ENCODE assay signal across 7 mouse cellular contexts in the genomic region with DNA sequence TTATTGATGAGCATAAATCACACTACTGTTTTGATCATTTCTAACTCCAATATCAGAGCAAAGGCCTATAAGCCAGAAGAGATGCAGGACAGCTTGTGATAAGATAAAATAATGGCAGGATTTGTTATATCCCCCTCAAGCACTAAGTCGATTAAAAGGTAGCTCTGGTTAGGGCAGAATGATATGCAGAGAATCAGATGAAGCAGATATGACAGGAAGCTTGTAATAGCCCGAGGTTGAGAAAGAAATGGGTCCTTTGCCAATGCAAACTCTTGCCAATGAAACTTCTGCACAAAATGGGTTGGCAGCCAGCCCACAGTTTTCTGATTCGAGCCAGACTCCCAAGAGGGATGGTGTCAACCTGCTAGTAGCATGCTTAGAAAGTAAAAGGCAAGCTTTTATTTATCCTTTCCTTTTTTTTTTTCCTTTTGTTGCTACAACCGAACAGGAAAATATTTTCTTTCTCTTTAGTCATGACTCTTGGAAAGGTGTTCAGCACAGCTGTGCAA.
DNase-seq lines count a peak whose midpoint lies in the region; ATAC-seq and TF ChIP-seq lines count a peak whose summit lies in the region.

No protein-coding gene starts in this region.

- H3K4me3 ChIP-seq in midbrain, embryonic 14.5 days (replicated peaks; ENCODE audit: low read depth, low read length), result no peak overlapping the region
- H3K4me3 ChIP-seq in midbrain, embryonic 10.5 days, result no peak overlapping the region
- no peak overlapping the region for H3K4me3 ChIP-seq in stomach, postnatal 0 days (ENCODE audit: low read depth, low read length)
- no peak overlapping the region for H3K4me3 ChIP-seq in midbrain, embryonic 16.5 days (ENCODE audit: low read depth, low read length)

- no peaks in the 10 kb centered on the region for H3K9me3 ChIP-seq in midbrain, embryonic 14.5 days (ENCODE audit: control insufficient read depth, low read length)
- no peaks in the 10 kb centered on the region for H3K9me3 ChIP-seq in midbrain, embryonic 10.5 days (replicated peaks)
- H3K9me3 ChIP-seq in stomach, postnatal 0 days (ENCODE audit: control insufficient read depth, low read length), result no peaks in the 10 kb centered on the region
- H3K9me3 ChIP-seq in midbrain, embryonic 16.5 days (replicated peaks; ENCODE audit: control insufficient read depth, low read length, poor library complexity, severe bottlenecking), result no peaks in the 10 kb centered on the region

- no peaks in the 10 kb centered on the region for H3K36me3 ChIP-seq in midbrain, embryonic 14.5 days (ENCODE audit: control insufficient read depth, insufficient read depth, low read length)
- H3K36me3 ChIP-seq in midbrain, embryonic 10.5 days, result no peaks in the 10 kb centered on the region
- no peaks in the 10 kb centered on the region for H3K36me3 ChIP-seq in stomach, postnatal 0 days (ENCODE audit: control insufficient read depth, insufficient read depth, low read length)
- no peaks in the 10 kb centered on the region for H3K36me3 ChIP-seq in midbrain, embryonic 16.5 days (ENCODE audit: control insufficient read depth, insufficient read depth, low read length)

- no peak for TF ChIP-seq EP300 in stomach, postnatal 0 days (optimal IDR thresholded peaks at IDR 0.05)

- no peak overlapping the region for H3K9ac ChIP-seq in midbrain, embryonic 14.5 days (replicated peaks; ENCODE audit: low read length)
- H3K9ac ChIP-seq in stomach, postnatal 0 days (ENCODE audit: low read length), result no peak overlapping the region
- no peak overlapping the region for H3K9ac ChIP-seq in midbrain, embryonic 16.5 days (ENCODE audit: low read depth, low read length)

- no peak overlapping the region for H3K4me2 ChIP-seq in midbrain, embryonic 14.5 days (ENCODE audit: low read length)
- no peak overlapping the region for H3K4me2 ChIP-seq in stomach, postnatal 0 days (replicated peaks; ENCODE audit: low read depth)
- H3K4me2 ChIP-seq in midbrain, embryonic 16.5 days (ENCODE audit: low read length), result no peak overlapping the region

- DNase-seq in midbrain, embryonic 14.5 days, result peak; percentile 74
- DNase-seq in midbrain, embryonic 10.5 days (ENCODE audit: low spot score), result no peak
- DNase-seq in cerebellum, adult 8-10 months, result peak; percentile 1
- DNase-seq in gonadal fat pad, adult 2 months (ENCODE audit: low read depth), result peak; percentile 3
- DNase-seq in left cerebral cortex, postnatal 10 days (ENCODE audit: extremely low spot score in 1 of 2, low spot score in 2 of 2), result peak; percentile 42 to 64
- peak; percentile 50 for DNase-seq in stomach, postnatal 0 days (ENCODE audit: low spot score)

- TF ChIP-seq CTCF in stomach, postnatal 0 days (IDR thresholded peaks at IDR 0.05; ENCODE audit: low read depth), result no peak

- WGBS in midbrain, embryonic 14.5 days, result 59% methylated on average over 4 of the region's 4 CpGs
- WGBS in midbrain, embryonic 10.5 days, result 82% methylated on average over 4 of the region's 4 CpGs
- WGBS in stomach, postnatal 0 days, result 18% methylated on average over 4 of the region's 4 CpGs
- WGBS in midbrain, embryonic 16.5 days, result 45% methylated on average over 4 of the region's 4 CpGs

- intact Hi-C loops in left cerebral cortex, postnatal 10 days (cut with DNase I), result no loop called here

- no peaks in the 10 kb centered on the region for H3K4me1 ChIP-seq in midbrain, embryonic 14.5 days (ENCODE audit: control insufficient read depth, insufficient read depth, low read length)
- H3K4me1 ChIP-seq in midbrain, embryonic 10.5 days, result no peaks in the 10 kb centered on the region
- H3K4me1 ChIP-seq in stomach, postnatal 0 days (replicated peaks; ENCODE audit: control insufficient read depth, insufficient read depth), result no peaks in the 10 kb centered on the region
- no peaks in the 10 kb centered on the region for H3K4me1 ChIP-seq in midbrain, embryonic 16.5 days (ENCODE audit: control insufficient read depth, insufficient read depth, low read length)

- no peaks in the 10 kb centered on the region for H3K27me3 ChIP-seq in midbrain, embryonic 14.5 days (ENCODE audit: control insufficient read depth, insufficient read depth, low read length)
- H3K27me3 ChIP-seq in midbrain, embryonic 10.5 days (ENCODE audit: low read depth, poor library complexity, severe bottlenecking), result no peaks in the 10 kb centered on the region
- H3K27me3 ChIP-seq in stomach, postnatal 0 days (ENCODE audit: control insufficient read depth, insufficient read depth, low read length), result no peaks in the 10 kb centered on the region
- H3K27me3 ChIP-seq in midbrain, embryonic 16.5 days (ENCODE audit: control insufficient read depth, insufficient read depth, low read depth, low read length), result no peaks in the 10 kb centered on the region

- ATAC-seq in midbrain, embryonic 14.5 days (ENCODE audit: low FRiP score, low TSS enrichment), result no peak
- ATAC-seq in stomach, postnatal 0 days (ENCODE audit: low FRiP score, low TSS enrichment), result no peak
- no peak for ATAC-seq in midbrain, embryonic 16.5 days

- H3K27ac ChIP-seq in midbrain, embryonic 14.5 days (replicated peaks; ENCODE audit: low read depth, low read length), result no peak overlapping the region
- no peak overlapping the region for H3K27ac ChIP-seq in midbrain, embryonic 10.5 days (replicated peaks)
- H3K27ac ChIP-seq in stomach, postnatal 0 days (replicated peaks), result no peak overlapping the region
- H3K27ac ChIP-seq in midbrain, embryonic 16.5 days (ENCODE audit: low read length), result no peak overlapping the region
